Mouse (Mus musculus): ENCODE measurements around the gene Cyb561d2. TPM values are rescaled to one million over a fixed set of nuclear protein-coding genes. Genes with fewer than 3 reads are reported as not detected.
A peak's percentile ranks its signal among the peaks of the same experiment; 100 is the strongest.

Gene Cyb561d2
- polyA plus RNA-seq, 1 experiment from 2014 or later = 14.7 TPM

GRCm38 (mm10) chr9:107548820-107549219 is 6.8 kb upstream of the Cyb561d2 start:
- WGBS = 86% methylated on average over 10 of the region's 10 CpGs
- peaks cover 52% of the 10 kb centered on the region for H3K4me1 ChIP-seq (replicated peaks)

GRCm38 (mm10) chr9:107547957-107548356 is 6.0 kb upstream of the Cyb561d2 start:
- H3K9me3 ChIP-seq (replicated peaks) = no peaks in the 10 kb centered on the region
- H3K27me3 ChIP-seq = peaks cover 18% of the 10 kb centered on the region; the same call in 1 of the 2 replicates
- no peak overlapping the region for H3K4me3 ChIP-seq
- WGBS = 73% methylated on average over 5 of the region's 5 CpGs
- H3K4me1 ChIP-seq (replicated peaks) = peaks cover 46% of the 10 kb centered on the region
- H3K4me2 ChIP-seq = no peak overlapping the region
- H3K9ac ChIP-seq = no peak overlapping the region
- peaks cover 8% of the 10 kb centered on the region; the same call in 1 of the 2 replicates for H3K36me3 ChIP-seq
- ATAC-seq (replicated peaks; ENCODE audit: insufficient number of reproducible peaks, insufficient read depth, low FRiP score, low read depth) = no peak
- no peak overlapping the region for H3K27ac ChIP-seq

More at GRCm38 (mm10) chr9:107548820-107549219, 6.8 kb upstream of the Cyb561d2 start:
- no peak for ATAC-seq (replicated peaks; ENCODE audit: insufficient number of reproducible peaks, insufficient read depth, low FRiP score, low read depth)
- no peak overlapping the region for H3K9ac ChIP-seq
- peaks cover 8% of the 10 kb centered on the region; the same call in 1 of the 2 replicates for H3K36me3 ChIP-seq
- no peak overlapping the region for H3K27ac ChIP-seq
- H3K27me3 ChIP-seq = peaks cover 18% of the 10 kb centered on the region; the same call in 1 of the 2 replicates
- no peak overlapping the region for H3K4me3 ChIP-seq
- no peak overlapping the region for H3K4me2 ChIP-seq
- no peaks in the 10 kb centered on the region for H3K9me3 ChIP-seq (replicated peaks)

- H3K4me3 ChIP-seq = peak within 1 kb of the TSS; percentile 26
- H3K9me3 ChIP-seq (replicated peaks) = no peaks in the 10 kb centered on the region
- H3K27me3 ChIP-seq = peaks cover 18% of the 10 kb centered on the region; the same call in 1 of the 2 replicates
- peak within 1 kb of the TSS; percentile 58 for H3K4me2 ChIP-seq
- 3% methylated on average over 20 of the region's 20 CpGs for WGBS
- ATAC-seq (replicated peaks; ENCODE audit: insufficient number of reproducible peaks, insufficient read depth, low FRiP score, low read depth) = peak; percentile 33; the same call in 1 of the 2 replicates
- H3K9ac ChIP-seq = 0 out of 2 replicates have a peak within 1 kb of the TSS, but pooled peaks have one; percentile 7
- peaks cover 8% of the 10 kb centered on the region; the same call in 1 of the 2 replicates for H3K36me3 ChIP-seq
- 0 out of 2 replicates have a peak within 1 kb of the TSS, but pooled peaks have one; percentile 11 for H3K27ac ChIP-seq
- H3K4me1 ChIP-seq (replicated peaks) = peaks cover 44% of the 10 kb centered on the region
Observed at GRCm38 (mm10) chr9:107547026-107547425, 5.0 kb upstream of the Cyb561d2 start, which contains the start of gene Zmynd10. Zmynd10 (plus strand) TSS chr9:107547298.

- ATAC-seq (replicated peaks; ENCODE audit: insufficient number of reproducible peaks, insufficient read depth, low FRiP score, low read depth) = no peak
- WGBS = 14% methylated on average over 3 of the region's 3 CpGs
- H3K27me3 ChIP-seq = peaks cover 14% of the 10 kb centered on the region; the same call in 1 of the 2 replicates
- H3K27ac ChIP-seq = no peak overlapping the region
- H3K9me3 ChIP-seq (replicated peaks) = no peaks in the 10 kb centered on the region
- H3K4me1 ChIP-seq (replicated peaks) = peaks cover 39% of the 10 kb centered on the region
- no peak overlapping the region for H3K9ac ChIP-seq
- no peak overlapping the region for H3K4me2 ChIP-seq
- peaks cover 8% of the 10 kb centered on the region; the same call in 1 of the 2 replicates for H3K36me3 ChIP-seq
- no peak overlapping the region for H3K4me3 ChIP-seq
Observed at GRCm38 (mm10) chr9:107545602-107546001, 3.6 kb upstream of the Cyb561d2 start.

- no peak overlapping the region for H3K9ac ChIP-seq
- no peak overlapping the region for H3K4me2 ChIP-seq
- no peak for ATAC-seq (replicated peaks; ENCODE audit: insufficient number of reproducible peaks, insufficient read depth, low FRiP score, low read depth)
- H3K9me3 ChIP-seq (replicated peaks) = no peaks in the 10 kb centered on the region
- H3K36me3 ChIP-seq = peaks cover 8% of the 10 kb centered on the region; the same call in 1 of the 2 replicates
- H3K4me3 ChIP-seq = no peak overlapping the region
- peaks cover 39% of the 10 kb centered on the region for H3K4me1 ChIP-seq (replicated peaks)
- WGBS = 79% methylated on average over 10 of the region's 10 CpGs
- H3K27ac ChIP-seq = no peak overlapping the region
- peaks cover 11% of the 10 kb centered on the region; the same call in 1 of the 2 replicates for H3K27me3 ChIP-seq
Observed at GRCm38 (mm10) chr9:107545199-107545598, 3.2 kb upstream of the Cyb561d2 start.

GRCm38 (mm10) chr9:107544729-107545128 is 2.7 kb upstream of the Cyb561d2 start:
- Histone ChIP-seq H3K4me2 (no peak overlapping the region), H3K36me3 (peaks cover 11% of the 10 kb centered on the region; the same call in 1 of the 2 replicates), H3K9me3 (replicated peaks) (no peaks in the 10 kb centered on the region), H3K27me3 (peaks cover 8% of the 10 kb centered on the region; the same call in 1 of the 2 replicates), H3K4me1 (replicated peaks) (peaks cover 39% of the 10 kb centered on the region), H3K27ac (no peak overlapping the region), H3K9ac (no peak overlapping the region), H3K4me3 (no peak overlapping the region)
- no peak for ATAC-seq (replicated peaks; ENCODE audit: insufficient number of reproducible peaks, insufficient read depth, low FRiP score, low read depth)
- 88% methylated on average over 12 of the region's 12 CpGs for WGBS

- 92% methylated on average over 17 of the region's 17 CpGs for WGBS
- no peak overlapping the region for H3K4me2 ChIP-seq
- H3K4me1 ChIP-seq (replicated peaks) = peaks cover 39% of the 10 kb centered on the region
- H3K9ac ChIP-seq = no peak overlapping the region
- H3K36me3 ChIP-seq = peaks cover 15% of the 10 kb centered on the region; the same call in 1 of the 2 replicates
- no peak overlapping the region for H3K4me3 ChIP-seq
- H3K27me3 ChIP-seq = peaks cover 6% of the 10 kb centered on the region; the same call in 1 of the 2 replicates
- ATAC-seq (replicated peaks; ENCODE audit: insufficient number of reproducible peaks, insufficient read depth, low FRiP score, low read depth) = no peak
- H3K27ac ChIP-seq = no peak overlapping the region
- H3K9me3 ChIP-seq (replicated peaks) = no peaks in the 10 kb centered on the region
Observed at GRCm38 (mm10) chr9:107544196-107544700, 2.3 kb upstream of the Cyb561d2 start.

GRCm38 (mm10) chr9:107543299-107543698 is 1.3 kb upstream of the Cyb561d2 start:
- 78% methylated on average over 11 of the region's 11 CpGs for WGBS
- no peak overlapping the region for H3K27ac ChIP-seq
- H3K4me2 ChIP-seq = no peak overlapping the region
- no peak overlapping the region for H3K9ac ChIP-seq
- H3K4me3 ChIP-seq = no peak overlapping the region
- ATAC-seq (replicated peaks; ENCODE audit: insufficient number of reproducible peaks, insufficient read depth, low FRiP score, low read depth) = no peak
- peaks cover 39% of the 10 kb centered on the region for H3K4me1 ChIP-seq (replicated peaks)
- H3K9me3 ChIP-seq (replicated peaks) = no peaks in the 10 kb centered on the region
- H3K36me3 ChIP-seq = peaks cover 25% of the 10 kb centered on the region
- H3K27me3 ChIP-seq = no peaks in the 10 kb centered on the region

GRCm38 (mm10) chr9:107542721-107543120 is 728 bp upstream of the Cyb561d2 start:
- no peak for ATAC-seq (replicated peaks; ENCODE audit: insufficient number of reproducible peaks, insufficient read depth, low FRiP score, low read depth)
- 46% methylated on average over 8 of the region's 8 CpGs for WGBS
- Histone ChIP-seq H3K27ac (no peak overlapping the region), H3K4me1 (replicated peaks) (peaks cover 39% of the 10 kb centered on the region), H3K36me3 (peaks cover 31% of the 10 kb centered on the region), H3K9me3 (replicated peaks) (no peaks in the 10 kb centered on the region), H3K27me3 (no peaks in the 10 kb centered on the region), H3K4me2 (peak overlapping the region; percentile 72), H3K4me3 (peak overlapping the region; percentile 71), H3K9ac (peak overlapping the region; percentile 66)

- H3K9ac ChIP-seq = peak overlapping the region; percentile 66
- 0 out of 2 replicates have a peak, but pooled peaks have one; percentile 2 for ATAC-seq (replicated peaks; ENCODE audit: insufficient number of reproducible peaks, insufficient read depth, low FRiP score, low read depth)
- H3K36me3 ChIP-seq = peaks cover 34% of the 10 kb centered on the region
- peak overlapping the region; percentile 71 for H3K4me3 ChIP-seq
- no peaks in the 10 kb centered on the region for H3K27me3 ChIP-seq
- peak overlapping the region; percentile 42 for H3K27ac ChIP-seq
- under 1% methylated on average over 11 of the region's 11 CpGs for WGBS
- peaks cover 38% of the 10 kb centered on the region for H3K4me1 ChIP-seq (replicated peaks)
- no peaks in the 10 kb centered on the region for H3K9me3 ChIP-seq (replicated peaks)
- H3K4me2 ChIP-seq = peak overlapping the region; percentile 72
Observed at GRCm38 (mm10) chr9:107542352-107542686, 326 bp upstream of the Cyb561d2 start.

- H3K4me2 ChIP-seq = peak overlapping the region; percentile 72
- no peak for ATAC-seq (replicated peaks; ENCODE audit: insufficient number of reproducible peaks, insufficient read depth, low FRiP score, low read depth)
- no peak overlapping the region for H3K27ac ChIP-seq
- peaks cover 37% of the 10 kb centered on the region for H3K36me3 ChIP-seq
- 0 out of 2 replicates have a peak overlapping the region, but pooled peaks have one; percentile 66 for H3K9ac ChIP-seq
- no peaks in the 10 kb centered on the region for H3K9me3 ChIP-seq (replicated peaks)
- 31% methylated on average over 10 of the region's 10 CpGs for WGBS
- no peaks in the 10 kb centered on the region for H3K27me3 ChIP-seq
- peaks cover 38% of the 10 kb centered on the region for H3K4me1 ChIP-seq (replicated peaks)
- peak overlapping the region; percentile 71 for H3K4me3 ChIP-seq
Observed at GRCm38 (mm10) chr9:107541005-107541404, 988 bp downstream of the Cyb561d2 start.

Measured in heart, embryonic 15.5 days (tissue).